Mouse (Mus musculus): Measurements from ENCODE around the gene Prtg. TPM values are rescaled to one million over a fixed set of nuclear protein-coding genes. Genes with fewer than 3 reads are reported as not detected.

The Prtg gene
- total RNA-seq, 2 experiments from 2014 or later: 1.1 to 1.7 TPM

DNA sequence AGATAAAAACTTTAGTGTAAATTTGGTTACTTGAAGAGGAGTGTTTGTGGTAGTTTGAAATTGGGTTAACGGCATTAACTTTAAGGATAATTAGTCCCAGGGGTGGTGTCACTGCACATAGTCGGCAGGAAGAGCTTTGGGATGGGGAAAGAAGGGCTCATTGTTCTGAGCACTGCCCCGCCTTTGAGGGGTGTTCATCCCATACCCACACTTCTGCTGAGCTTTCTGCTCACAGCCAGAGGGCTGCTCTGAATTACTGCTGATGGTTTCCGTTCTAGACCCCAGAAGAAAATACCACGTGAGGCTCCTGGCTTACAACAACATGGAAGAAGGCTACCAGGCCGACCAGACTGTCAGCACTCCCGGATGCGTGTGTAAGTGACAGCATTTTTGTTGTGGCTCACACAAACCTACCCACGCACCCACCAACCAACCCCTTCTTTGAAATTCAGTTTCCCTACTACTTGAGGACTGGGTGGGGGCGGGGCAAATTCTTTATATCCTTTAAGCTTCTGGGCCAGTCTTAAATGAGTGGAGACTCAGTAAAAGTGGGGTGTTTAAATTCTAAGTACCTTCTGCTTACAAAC lies 83.9 kb downstream of the Prtg start:
- intact Hi-C loops (cut with DNase I): no loop called here
- no peak for DNase-seq (ENCODE audit: low spot score in 2 of 2)

- intact Hi-C loops (cut with DNase I): no loop called here
Measured at GRCm38 (mm10) chr9:72892761-72893160, 86.1 kb downstream of the Prtg start.

DNA sequence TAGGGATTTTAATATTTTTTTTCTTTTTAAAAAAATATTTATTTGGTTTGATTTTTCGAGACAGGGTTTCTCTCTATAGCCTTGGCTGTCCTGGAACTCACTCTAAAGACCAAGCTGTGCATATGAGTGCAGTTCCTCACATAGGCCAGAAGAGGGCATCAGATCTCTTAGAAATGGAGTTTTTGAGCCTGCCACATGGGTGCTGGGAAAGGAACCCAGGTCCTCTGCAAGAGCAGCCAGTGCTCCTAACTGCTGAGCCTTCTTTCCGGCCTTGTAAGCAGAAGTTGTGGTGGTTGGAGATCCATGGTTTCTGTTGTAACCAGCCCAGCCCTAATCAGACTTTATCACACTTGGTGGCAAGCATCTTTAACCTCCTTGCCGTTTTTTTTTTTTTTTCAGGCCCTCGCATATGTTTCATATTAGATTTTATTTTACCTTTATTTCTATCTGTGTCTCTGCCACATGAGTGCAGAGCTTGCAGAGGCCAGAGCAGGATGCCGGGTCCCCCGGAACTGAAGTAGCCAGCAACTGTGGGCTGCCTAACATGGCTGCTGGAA lies 88.2 kb downstream of the Prtg start:
- no peak for DNase-seq (ENCODE audit: low spot score in 2 of 2)
- intact Hi-C loops (cut with DNase I): no loop called here

More at GRCm38 (mm10) chr9:72892761-72893160, 86.1 kb downstream of the Prtg start:
- DNase-seq (ENCODE audit: low spot score in 2 of 2): no peak

DNA sequence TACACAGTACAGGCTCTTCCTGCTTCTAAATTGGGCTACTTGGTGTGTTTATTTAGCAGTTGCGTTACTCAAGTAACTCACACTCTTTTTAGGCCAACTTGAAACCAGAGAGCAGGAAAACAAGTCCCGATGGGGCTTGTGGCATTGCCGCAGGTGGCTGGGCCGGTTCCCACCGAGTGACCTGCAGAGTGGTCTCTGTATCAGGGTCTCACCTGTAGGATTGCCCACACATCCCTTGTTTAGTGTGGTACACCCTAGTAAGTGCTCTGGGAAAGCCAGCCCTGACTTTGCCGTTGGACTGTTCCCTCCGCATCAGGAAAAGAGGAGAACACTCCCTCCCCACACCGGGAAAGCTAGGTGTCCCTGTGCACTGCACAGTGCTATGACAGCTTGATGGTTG lies 95.4 kb downstream of the Prtg start:
- intact Hi-C loops (cut with DNase I): no loop called here
- DNase-seq (ENCODE audit: low spot score in 2 of 2): peak in 1 of 2 experiments; percentile 15

- intact Hi-C loops (cut with DNase I): no loop called here
- no peak for DNase-seq (ENCODE audit: low spot score in 2 of 2)
Measured at GRCm38 (mm10) chr9:72902611-72903010, 95.9 kb downstream of the Prtg start.

DNA sequence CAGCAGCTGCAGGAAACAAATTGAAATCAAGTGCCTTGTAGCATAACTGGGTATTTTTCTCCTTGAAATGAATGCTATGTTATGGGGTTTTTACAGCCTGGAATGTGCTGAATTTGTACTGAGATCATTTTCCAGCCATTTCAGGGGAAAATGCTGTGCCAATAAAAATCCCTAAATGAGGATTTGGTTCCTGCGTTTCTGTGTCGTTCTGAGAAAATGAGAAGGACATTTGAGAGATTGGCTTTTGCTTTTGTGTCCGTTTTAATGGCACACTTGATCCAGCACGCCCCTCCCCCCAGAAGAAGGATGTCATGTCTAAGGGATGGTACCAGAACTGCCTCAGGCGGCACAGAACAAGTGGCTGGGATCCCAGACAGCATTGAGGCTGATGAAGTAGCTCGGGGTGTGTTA lies 100.0 kb downstream of the Prtg start:
- intact Hi-C loops (cut with DNase I): no loop called here
- DNase-seq (ENCODE audit: low spot score in 2 of 2): peak in 1 of 2 experiments; percentile 21

DNA sequence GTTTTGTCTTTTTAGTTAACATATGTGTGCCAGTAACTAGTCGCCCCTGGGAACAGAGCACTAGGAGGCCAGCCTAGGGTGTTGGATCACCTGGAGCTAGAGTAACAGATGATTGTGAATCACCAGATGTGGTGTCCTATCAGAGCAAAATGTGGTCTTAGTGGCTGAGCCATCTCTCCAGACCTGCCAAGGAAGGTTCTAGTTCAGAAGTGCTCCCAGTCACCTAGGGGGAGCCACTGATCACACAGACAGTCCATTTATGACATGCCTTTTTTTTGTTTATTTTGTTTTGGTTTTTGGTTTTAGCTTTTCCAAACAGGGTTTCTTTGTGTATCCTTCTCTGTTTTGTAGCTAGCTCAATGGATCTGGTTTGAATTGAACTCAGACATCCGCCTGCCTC lies 104.7 kb downstream of the Prtg start:
- intact Hi-C loops (cut with DNase I): no loop called here
- no peak for DNase-seq (ENCODE audit: low spot score in 2 of 2)

DNA sequence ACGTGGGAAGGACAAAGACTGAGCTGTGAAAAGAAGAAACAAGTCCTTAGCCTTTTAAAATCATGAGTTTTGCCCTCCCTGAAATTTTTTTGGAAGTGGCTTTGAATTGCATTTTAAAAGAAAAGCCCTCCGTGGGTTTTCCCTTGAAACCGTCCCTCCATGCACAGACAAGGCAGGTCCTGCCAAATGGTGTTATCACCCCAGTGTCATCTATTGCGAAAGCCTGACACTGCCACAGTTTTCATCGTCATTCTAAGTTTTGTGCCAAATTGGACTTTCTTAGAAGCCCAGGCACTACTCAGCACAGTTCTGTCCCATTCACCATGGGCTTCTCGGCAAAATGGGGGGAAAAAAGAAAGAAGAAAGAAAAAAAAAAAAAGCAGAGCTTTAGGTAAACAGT lies 106.9 kb downstream of the Prtg start:
- no peak for DNase-seq (ENCODE audit: low spot score in 2 of 2)

DNA sequence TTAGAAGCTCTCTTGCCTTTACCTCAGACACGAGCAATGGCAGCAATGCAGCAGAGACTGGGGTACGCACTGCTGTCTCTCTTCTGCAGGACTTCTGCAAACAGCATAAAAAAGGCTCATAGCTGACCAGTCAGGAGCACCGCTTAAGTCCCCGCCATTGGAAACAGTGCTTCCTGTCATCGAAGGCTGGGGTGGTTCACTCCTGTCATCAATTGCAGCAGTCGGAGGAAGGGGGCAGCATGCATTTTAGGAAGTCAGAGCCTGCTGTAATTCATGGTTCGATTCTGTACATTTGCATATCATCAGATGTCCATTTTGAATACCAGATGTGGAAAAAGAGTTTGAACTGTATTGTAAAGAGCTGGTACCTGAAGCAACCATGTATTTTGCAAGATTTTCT lies 109.1 kb downstream of the Prtg start:
- intact Hi-C loops (cut with DNase I): no loop called here
- DNase-seq (ENCODE audit: low spot score in 2 of 2): no peak

More for the DNA sequence above, 106.9 kb downstream of the Prtg start:
- intact Hi-C loops (cut with DNase I): no loop called here

GRCm38 (mm10) chr9:72923068-72923467 lies 116.4 kb downstream of the Prtg start:
- intact Hi-C loops (cut with DNase I): no loop called here
- no peak for DNase-seq (ENCODE audit: low spot score in 2 of 2)

DNA sequence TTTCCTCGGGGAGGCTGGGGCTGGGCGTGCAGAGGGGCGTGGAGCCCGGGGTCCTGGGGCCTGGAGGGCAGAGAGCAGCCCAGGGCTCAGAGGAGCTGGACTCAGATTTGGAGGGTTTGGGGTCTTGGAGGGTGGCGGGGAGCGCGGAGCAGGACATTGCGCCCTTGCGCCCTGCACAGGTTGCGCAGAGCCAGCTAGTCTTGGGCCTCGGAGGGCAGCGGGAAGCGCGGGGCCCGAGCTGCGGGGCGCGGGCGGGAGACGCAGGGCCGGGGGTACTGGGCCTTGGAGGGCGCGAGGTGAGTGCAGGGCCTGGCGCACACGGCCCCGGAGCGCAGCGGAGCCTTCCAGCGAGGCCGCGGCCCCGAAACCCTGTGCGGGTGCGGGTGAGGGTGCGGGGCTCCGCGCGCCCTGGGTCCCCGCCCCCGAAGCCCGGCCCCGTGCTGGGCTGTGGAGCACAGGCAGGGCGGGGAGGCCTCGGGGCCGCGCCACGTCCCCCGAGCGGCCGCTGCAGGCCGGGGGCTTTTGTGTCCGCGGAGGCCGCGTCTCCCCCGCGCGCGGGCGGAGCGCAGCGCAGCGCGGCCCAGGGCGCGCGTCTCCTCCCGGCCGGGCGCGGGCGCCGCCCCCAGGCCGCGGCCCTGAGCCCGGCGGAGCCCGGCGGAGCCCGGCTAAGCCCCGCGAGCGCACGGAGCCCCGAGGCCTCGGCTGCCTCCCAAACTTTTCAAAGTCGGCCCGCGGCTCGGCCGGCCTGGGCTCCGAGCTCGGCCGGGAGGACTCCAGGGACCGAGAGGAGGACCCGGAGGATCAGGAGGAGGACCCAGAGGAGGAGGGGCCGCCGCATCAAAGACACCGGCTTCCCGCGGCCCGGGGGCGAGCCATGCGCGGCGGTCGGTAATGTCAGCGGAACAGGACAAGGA lies 118.6 kb downstream of the Prtg start, which contains the start of gene Pygo1:
Gene Pygo1 (plus strand): TSS at position 625 of the 914 bp plus-strand sequence.
- DNase-seq (ENCODE audit: low spot score in 2 of 2): peak; percentile 31 to 51
- intact Hi-C loops (cut with DNase I): no loop called here

- DNase-seq (ENCODE audit: low spot score in 2 of 2): no peak
- intact Hi-C loops (cut with DNase I): no loop called here
Measured at GRCm38 (mm10) chr9:72925935-72926258, 119.2 kb downstream of the Prtg start.

DNA sequence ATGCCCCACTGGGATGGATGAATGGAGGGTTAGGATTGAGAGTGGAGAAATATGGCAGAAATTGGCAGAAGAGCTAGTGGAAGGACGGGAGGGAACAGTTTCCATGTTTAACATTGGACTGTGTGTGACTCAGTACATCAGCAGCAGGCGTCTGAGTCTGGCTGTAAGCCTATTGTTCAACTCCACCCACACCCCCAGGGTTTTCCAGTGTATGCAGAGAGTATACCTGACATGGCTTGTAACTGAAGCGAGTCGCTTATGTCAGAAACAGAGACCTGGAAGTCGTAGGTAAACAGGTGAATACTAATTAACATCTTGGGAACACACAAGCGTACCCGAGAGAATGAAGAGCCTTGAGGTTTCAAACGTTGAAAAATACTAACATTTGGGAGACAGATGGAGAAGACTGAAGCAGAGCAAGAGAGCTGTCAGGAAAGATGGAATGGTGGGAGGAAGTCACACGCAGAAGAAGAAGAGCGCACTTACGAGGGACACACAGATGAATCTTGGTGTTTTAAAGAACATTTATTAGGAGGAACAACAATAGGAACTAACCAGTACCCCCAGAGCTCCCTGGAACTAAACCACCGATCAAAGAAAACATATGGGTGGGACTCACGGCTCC lies 124.6 kb downstream of the Prtg start:
- intact Hi-C loops (cut with DNase I): loop anchor here (1.0 kb wide), 1 partner anchor 37 kb away; no protein-coding TSS in a partner anchor
- DNase-seq (ENCODE audit: low spot score in 2 of 2): peak; percentile 70 to 93

DNA sequence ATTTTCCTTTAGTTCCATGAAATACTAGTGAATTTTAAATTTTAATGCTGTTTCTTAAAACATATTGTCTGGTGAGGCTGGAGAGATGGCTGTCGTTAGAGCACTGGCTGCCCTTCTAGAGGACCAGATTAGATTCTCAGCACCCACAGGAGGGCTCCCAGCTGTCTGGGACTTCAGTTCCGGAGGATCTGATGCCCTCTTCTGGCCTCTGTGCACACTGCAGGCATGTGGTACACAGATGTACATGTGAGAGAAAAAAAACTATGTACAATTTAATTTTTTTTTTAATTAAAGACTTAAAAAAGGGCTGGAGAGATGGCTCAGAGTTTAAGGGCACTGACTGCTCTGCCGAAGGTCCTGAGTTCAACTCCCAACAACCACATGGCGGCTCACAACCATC lies 128.6 kb downstream of the Prtg start:
- no peak for DNase-seq (ENCODE audit: low spot score in 2 of 2)
- intact Hi-C loops (cut with DNase I): no loop called here

DNA sequence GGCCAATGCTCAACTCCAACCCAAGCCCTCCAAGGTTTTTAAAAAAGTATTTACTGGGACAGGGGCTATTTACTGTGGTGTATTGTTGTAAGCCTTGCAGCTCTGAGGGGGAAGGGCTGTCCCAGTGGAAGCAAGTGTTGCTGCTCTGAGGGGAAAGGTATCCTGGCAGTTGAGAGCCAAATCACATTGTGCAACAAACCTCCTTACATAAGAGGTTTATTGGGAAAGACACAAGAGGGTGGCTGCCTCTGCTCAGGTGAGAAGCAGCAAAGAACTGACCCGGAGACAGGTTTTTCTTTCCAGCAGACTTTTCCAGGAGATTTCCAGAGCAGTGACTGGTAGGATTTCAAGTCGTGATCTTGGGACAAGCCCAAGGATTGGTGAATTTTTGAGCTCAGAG lies 129.6 kb downstream of the Prtg start:
- DNase-seq (ENCODE audit: low spot score in 2 of 2): no peak
- intact Hi-C loops (cut with DNase I): no loop called here

DNA sequence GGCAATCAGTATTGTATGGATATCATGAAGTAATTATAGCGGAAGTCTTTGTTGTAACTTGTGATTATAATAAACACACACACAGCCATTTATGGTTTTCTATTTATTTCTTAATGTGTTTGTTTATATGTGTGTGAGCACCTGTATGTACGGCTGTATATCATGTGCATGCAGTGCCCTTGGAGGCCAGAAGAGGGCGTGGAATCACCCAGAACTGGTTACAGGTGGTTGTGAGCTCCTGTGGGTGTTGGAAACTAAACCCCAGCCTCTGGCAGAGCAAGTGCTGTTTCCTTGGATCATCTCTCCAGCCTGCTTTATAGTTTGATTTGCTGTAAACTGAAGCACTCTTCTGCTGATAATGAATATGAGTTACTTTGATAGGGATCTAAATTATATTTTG lies 136.8 kb downstream of the Prtg start:
- intact Hi-C loops (cut with DNase I): no loop called here
- no peak for DNase-seq (ENCODE audit: low spot score in 2 of 2)

- no peak for DNase-seq (ENCODE audit: low spot score in 2 of 2)
- intact Hi-C loops (cut with DNase I): no loop called here
Measured at GRCm38 (mm10) chr9:72944286-72944685, 137.6 kb downstream of the Prtg start.

- intact Hi-C loops (cut with DNase I): no loop called here
- DNase-seq (ENCODE audit: low spot score in 2 of 2): no peak
Measured at GRCm38 (mm10) chr9:72947010-72947409, 140.3 kb downstream of the Prtg start.

DNA sequence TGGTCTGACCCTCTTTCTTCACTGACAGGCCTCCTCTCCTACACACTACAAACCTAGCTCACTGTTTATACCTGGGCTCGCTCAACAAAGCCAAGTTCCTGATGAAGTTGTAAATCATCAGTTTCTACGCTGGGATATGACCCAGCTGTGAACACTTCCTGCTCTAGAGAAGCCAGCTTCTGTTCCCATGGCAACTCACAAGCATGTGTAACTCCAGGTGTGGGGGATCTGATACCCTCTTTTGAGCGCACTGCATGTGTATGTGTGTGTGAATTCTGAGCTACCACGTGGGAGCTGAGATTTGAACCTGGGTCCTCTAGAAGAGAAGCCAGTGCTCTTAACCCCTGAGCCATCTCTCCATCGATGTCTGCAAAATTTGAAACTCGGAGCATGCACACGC lies 142.9 kb downstream of the Prtg start:
- intact Hi-C loops (cut with DNase I): no loop called here
- DNase-seq (ENCODE audit: low spot score in 2 of 2): no peak

GRCm38 (mm10) chr9:72954746-72955145 lies 148.1 kb downstream of the Prtg start:
- intact Hi-C loops (cut with DNase I): no loop called here

More at GRCm38 (mm10) chr9:72954746-72955145, 148.1 kb downstream of the Prtg start:
- no peak for DNase-seq (ENCODE audit: low spot score in 2 of 2)

All from left cerebral cortex, postnatal 25 days (tissue).